Mouse (Mus musculus): ENCODE data around the gene Schip1.

Gene Schip1

GRCm38 (mm10) chr3:68565675-68566055 lies 501.1 kb downstream of the Schip1 start:
- DNase-seq, result no peak

GRCm38 (mm10) chr3:68567581-68567980 lies 503.0 kb downstream of the Schip1 start:
- no peak for DNase-seq

- DNase-seq, result no peak
These were observed 503.5 kb downstream of the Schip1 start for GRCm38 (mm10) chr3:68568149-68568548.

- DNase-seq, result no peak
These were observed 504.1 kb downstream of the Schip1 start for GRCm38 (mm10) chr3:68568716-68569115.

GRCm38 (mm10) chr3:68570319-68570718 lies 505.7 kb downstream of the Schip1 start:
- DNase-seq, result no peak

GRCm38 (mm10) chr3:68572249-68573225 lies 507.9 kb downstream of the Schip1 start:
- peak; percentile 74 for DNase-seq

GRCm38 (mm10) chr3:68573226-68573624 lies 508.6 kb downstream of the Schip1 start:
- DNase-seq, result no peak

GRCm38 (mm10) chr3:68574097-68574496 lies 509.5 kb downstream of the Schip1 start:
- no peak for DNase-seq

- DNase-seq, result no peak
These were observed 510.0 kb downstream of the Schip1 start for GRCm38 (mm10) chr3:68574565-68574964.

GRCm38 (mm10) chr3:68575636-68576340 lies 511.2 kb downstream of the Schip1 start:
- no peak for DNase-seq

GRCm38 (mm10) chr3:68576431-68576830 lies 511.8 kb downstream of the Schip1 start:
- peak; percentile 72 for DNase-seq

GRCm38 (mm10) chr3:68576948-68577347 lies 512.3 kb downstream of the Schip1 start:
- no peak for DNase-seq

GRCm38 (mm10) chr3:68581591-68581990 lies 517.0 kb downstream of the Schip1 start:
- DNase-seq, result no peak

GRCm38 (mm10) chr3:68582103-68582740 lies 517.6 kb downstream of the Schip1 start:
- peak; percentile 24 for DNase-seq

GRCm38 (mm10) chr3:68583031-68583693 lies 518.6 kb downstream of the Schip1 start:
- DNase-seq, result peak; percentile 70

GRCm38 (mm10) chr3:68583771-68584511 lies 519.3 kb downstream of the Schip1 start:
- DNase-seq, result peak; percentile 23

- DNase-seq, result no peak
These were observed 520.6 kb downstream of the Schip1 start for GRCm38 (mm10) chr3:68585213-68585612.

- no peak for DNase-seq
These were observed 522.1 kb downstream of the Schip1 start for GRCm38 (mm10) chr3:68586646-68587064.

- DNase-seq, result no peak
These were observed 523.1 kb downstream of the Schip1 start for GRCm38 (mm10) chr3:68587567-68588245.

- no peak for DNase-seq
These were observed 524.7 kb downstream of the Schip1 start for GRCm38 (mm10) chr3:68589220-68589840.

- no peak for DNase-seq
These were observed 525.8 kb downstream of the Schip1 start for GRCm38 (mm10) chr3:68590436-68590835.

Measured in kidney, postnatal 10 days (tissue).